Mouse (Mus musculus) E14TG2a.4 (cell line): ENCODE data around the gene Dusp1.

Experiments used
- CTCF ChIP-seq: conservative IDR thresholded peaks from 2 replicates; pipeline ENCODE4 v1.5.1; 2014; ENCODE audit warnings: low read length
- POU5F1 ChIP-seq: IDR thresholded peaks from 2 replicates; pipeline ENCODE4 v1.6.1; 2014; ENCODE audit warnings: low read length, borderline replicate concordance

DNA sequence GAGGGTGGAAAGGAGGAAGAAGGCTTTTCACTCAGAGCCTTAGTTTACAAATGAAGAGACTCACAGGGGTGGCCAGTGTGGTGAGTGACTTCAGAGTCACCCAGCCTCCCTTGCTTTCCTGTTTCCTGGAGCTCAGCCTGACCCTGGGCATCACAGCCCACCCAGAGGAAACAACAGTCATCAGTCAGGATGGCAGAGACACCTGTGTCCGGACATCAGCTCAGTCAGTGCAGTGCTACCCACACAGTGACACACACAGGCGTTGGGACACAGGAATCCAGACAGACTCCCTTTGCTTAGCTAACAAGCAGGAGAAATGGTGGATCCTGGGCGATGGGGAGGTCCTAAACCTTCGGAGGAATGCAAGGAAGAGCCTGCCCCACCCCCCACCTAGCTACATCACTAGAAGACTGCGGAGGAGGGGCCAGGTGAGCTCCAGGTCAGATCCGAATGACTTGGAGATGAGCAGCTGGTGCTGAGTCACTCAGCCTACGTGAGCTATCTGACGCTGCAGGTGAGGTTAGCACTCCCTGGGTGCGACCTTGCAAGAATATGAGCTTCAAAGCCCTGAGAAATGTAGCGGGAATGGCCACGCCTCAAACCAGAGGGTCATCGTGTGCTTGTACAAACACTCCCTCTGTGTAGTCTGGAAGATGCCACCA is 12.6 kb downstream of the Dusp1 start:
- TF ChIP-seq CTCF = no peak
- no peak for TF ChIP-seq POU5F1
